Mouse (Mus musculus) lung, embryonic 16.5 days (tissue): Measurements from ENCODE around the gene Ntf5. TPM values are rescaled to one million over a fixed set of nuclear protein-coding genes. Genes with fewer than 3 reads are reported as not detected.

Experiments used
- ATAC-seq: fragments of 200-750 bp; cut with Nextera tagmentation; 2 replicates; pipeline ENCODE4 v1.8.0; 2017; ENCODE audit warnings: low read depth, mild to moderate bottlenecking, moderate library complexity
- H3K27ac ChIP-seq: fragments of 300-500 bp; sonication (generic); 2 replicates; pipeline ENCODE4 v1.5.1; 2014; ENCODE audit warnings: mild to moderate bottlenecking, control low read depth, low read length
- H3K27me3 ChIP-seq: fragments of 300-500 bp; sonication (generic); 2 replicates; pipeline ENCODE4 v1.6.1; 2014; ENCODE audit warnings: low read depth, low read length, mixed read lengths; ENCODE audit not compliant: control insufficient read depth, insufficient read depth
- H3K36me3 ChIP-seq: fragments of 300-500 bp; sonication (generic); 2 replicates; pipeline ENCODE4 v1.6.1; 2014; ENCODE audit warnings: low read length; ENCODE audit not compliant: control insufficient read depth, insufficient read depth
- H3K4me1 ChIP-seq: fragments of 300-500 bp; sonication (generic); replicated peaks from 2 replicates; pipeline ENCODE4 v1.6.1; 2014; ENCODE audit warnings: low read length, mixed read lengths; ENCODE audit not compliant: control insufficient read depth, insufficient read depth
- H3K4me2 ChIP-seq: fragments of 300-500 bp; sonication (generic); 2 replicates; pipeline ENCODE4 v1.6.1; 2014; ENCODE audit warnings: low read depth, low read length, control low read depth
- H3K4me3 ChIP-seq: fragments of 300-500 bp; sonication (generic); 2 replicates; pipeline ENCODE4 v1.5.1; 2014; ENCODE audit warnings: mild to moderate bottlenecking, low read length, control low read depth
- H3K9ac ChIP-seq: fragments of 300-500 bp; sonication (generic); 2 replicates; pipeline ENCODE4 v1.6.1; 2014; ENCODE audit warnings: low read length, control low read depth
- H3K9me3 ChIP-seq: fragments of 300-500 bp; sonication (generic); 2 replicates; pipeline ENCODE4 v1.6.1; 2016; ENCODE audit warnings: low read length; ENCODE audit not compliant: control insufficient read depth
- WGBS: fragments of 180-500 bp; shearing (Covaris S2); extraction: QIAGEN DNeasy Blood & Tissue Kit; methylation state at CpG from one replicate; pipeline ENCODE4 v1.1.7; 2014; 5-methylcytosine and 5-hydroxymethylcytosine counted together
- polyA plus RNA-seq: library from polyadenylated mRNA; unstranded; fragments of >200 nt; fragmentation: Nextera tagmentation; extraction: Ambion mirVana; gene quantifications from 2 replicates; pipeline ENCODE4 v1.2.1, GENCODE M21; 2015

Gene Ntf5
- polyA plus RNA-seq, 1 experiment from 2014 or later, result 3.2 TPM

DNA sequence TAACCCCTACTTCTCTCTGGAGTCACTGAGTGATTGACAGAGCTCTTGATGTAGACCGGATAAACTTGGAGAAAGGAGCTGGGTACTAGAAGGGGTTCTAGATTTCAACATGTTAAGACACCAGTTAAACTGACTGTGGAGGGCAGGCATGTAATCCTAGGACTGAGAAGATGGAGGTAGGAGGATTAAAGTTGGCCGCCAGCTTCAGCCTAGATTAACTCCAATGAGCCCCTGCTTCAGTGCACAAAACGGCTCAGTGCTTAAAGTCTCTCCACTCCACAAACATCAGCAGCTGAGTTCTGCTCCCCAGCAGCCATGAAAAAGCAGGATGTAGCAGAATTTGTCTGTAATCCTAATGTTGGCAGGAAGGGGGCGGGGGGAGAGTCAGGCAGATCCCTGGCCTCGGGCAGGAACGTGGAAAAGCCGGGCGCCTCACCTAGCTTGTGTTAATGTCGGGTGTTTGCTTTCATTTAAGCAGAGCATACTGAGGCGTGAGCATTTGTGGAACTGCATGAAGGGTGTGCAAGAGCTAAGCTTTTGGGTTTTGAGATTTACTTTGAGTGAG lies 11.9 kb upstream of the Ntf5 start:
- WGBS, result 54% methylated on average over 10 of the region's 10 CpGs

DNA sequence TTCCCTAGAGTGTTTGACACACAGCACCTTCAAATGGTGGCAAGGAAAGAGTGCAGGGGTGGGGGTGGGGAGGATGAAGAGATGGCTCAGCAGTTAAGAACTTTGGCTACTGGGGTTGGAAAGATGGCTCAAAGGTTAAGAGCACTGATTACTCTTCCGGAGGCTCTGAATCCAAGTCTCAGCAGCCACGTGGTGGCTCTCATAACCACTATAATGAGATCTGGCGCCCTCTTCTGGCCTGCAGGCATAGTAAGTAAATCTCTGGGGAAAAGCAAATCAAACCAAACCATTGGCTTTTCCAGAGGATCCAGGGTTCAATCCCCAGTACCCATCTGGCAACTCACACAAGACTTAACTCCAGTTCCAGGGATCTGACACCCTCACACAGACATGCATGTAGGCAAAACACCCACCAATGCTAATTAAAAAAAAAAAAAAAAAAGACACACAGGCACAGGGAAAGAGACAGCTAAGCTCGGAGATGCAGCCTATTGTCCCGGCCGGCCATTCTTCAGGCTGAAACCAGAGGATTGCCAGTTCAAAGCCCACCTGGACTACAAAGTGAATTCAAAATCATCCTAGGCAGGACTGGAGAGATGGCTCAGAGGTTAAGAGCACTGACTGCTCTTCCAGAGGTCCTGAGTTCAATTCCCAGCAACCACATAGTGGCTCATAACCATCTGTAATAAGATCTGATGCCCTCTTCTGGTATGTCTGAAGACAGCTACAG lies 9.8 kb upstream of the Ntf5 start:
- ATAC-seq, result no peak

More for the DNA sequence above, 11.9 kb upstream of the Ntf5 start:
- H3K4me2 ChIP-seq, result no peak overlapping the region
- H3K4me3 ChIP-seq, result no peak overlapping the region
- ATAC-seq, result no peak
- H3K27ac ChIP-seq, result no peak overlapping the region
- H3K9ac ChIP-seq, result no peak overlapping the region
- H3K9me3 ChIP-seq, result no peaks in the 10 kb centered on the region
- H3K27me3 ChIP-seq, result peaks cover 15% of the 10 kb centered on the region
- peaks cover 9% of the 10 kb centered on the region for H3K4me1 ChIP-seq
- H3K36me3 ChIP-seq, result no peaks in the 10 kb centered on the region

DNA sequence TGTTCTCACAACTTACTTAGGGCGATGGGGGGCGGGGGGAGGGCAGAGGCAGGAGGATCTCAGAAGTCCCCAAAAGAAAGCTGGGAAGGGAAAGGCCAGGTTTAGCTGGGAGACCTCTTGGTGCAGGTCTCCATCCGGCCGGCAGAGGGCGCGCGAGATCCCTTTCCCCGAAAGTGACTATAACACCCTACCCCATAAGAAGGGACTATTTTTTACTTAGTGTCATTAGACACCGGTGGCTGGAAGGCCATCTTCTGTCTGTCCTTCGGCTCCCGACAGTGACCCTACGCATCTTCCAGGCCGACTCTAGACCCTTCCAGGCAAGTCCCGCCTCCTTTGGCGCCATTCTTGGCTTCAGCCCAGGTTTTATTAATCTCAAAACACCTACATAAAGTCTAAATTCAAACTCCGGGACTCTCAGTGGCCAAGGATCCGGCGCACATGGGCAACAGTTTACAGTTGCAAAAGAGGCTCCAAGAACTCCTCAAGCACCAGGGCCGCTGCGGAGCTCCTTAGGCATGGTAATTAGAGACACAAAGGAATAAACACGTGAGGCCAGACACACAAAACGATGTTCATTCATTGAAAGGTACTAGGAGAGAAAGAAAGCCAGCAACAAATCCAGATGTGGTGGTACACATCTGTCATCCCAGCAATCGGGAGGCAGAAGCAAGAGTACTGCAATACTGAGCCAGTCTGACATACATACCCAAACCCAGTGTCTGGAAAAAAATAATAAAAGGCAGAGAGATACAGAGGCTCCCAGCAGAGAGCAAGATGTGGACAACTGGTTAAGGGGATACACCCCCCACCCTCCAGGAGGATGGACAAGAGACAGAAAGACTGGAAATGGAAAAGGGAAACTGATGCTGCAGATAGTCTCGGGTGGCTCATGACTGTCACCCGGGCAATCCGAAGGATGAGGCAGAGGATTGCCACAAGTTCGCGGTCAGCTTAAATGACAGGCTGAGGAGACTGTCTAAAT lies 8.1 kb upstream of the Ntf5 start, which contains the start of gene Kcna7:
Gene Kcna7, plus strand, starts transcription at position 563 of the 985 bp plus-strand sequence.
- peaks cover 51% of the 10 kb centered on the region for H3K27me3 ChIP-seq
- no peaks in the 10 kb centered on the region for H3K9me3 ChIP-seq
- H3K9ac ChIP-seq, result peak within 1 kb of the TSS; percentile 55
- H3K4me3 ChIP-seq, result peak within 1 kb of the TSS; percentile 49
- 8% methylated on average over 28 of the region's 28 CpGs for WGBS
- H3K4me1 ChIP-seq, result peaks cover 12% of the 10 kb centered on the region
- no peak within 1 kb of the TSS for H3K27ac ChIP-seq
- peak; percentile 47; the same call in 1 of the 2 replicates for ATAC-seq
- peak within 1 kb of the TSS; percentile 71 for H3K4me2 ChIP-seq
- no peaks in the 10 kb centered on the region for H3K36me3 ChIP-seq

More for the DNA sequence above, 9.8 kb upstream of the Ntf5 start:
- Histone ChIP-seq H3K27ac (no peak overlapping the region), H3K36me3 (no peaks in the 10 kb centered on the region), H3K27me3 (peaks cover 36% of the 10 kb centered on the region), H3K4me3 (no peak overlapping the region), H3K4me1 (peaks cover 12% of the 10 kb centered on the region), H3K9ac (no peak overlapping the region), H3K4me2 (no peak overlapping the region), H3K9me3 (no peaks in the 10 kb centered on the region)
- WGBS, result 46% methylated on average over 6 of the region's 6 CpGs

DNA sequence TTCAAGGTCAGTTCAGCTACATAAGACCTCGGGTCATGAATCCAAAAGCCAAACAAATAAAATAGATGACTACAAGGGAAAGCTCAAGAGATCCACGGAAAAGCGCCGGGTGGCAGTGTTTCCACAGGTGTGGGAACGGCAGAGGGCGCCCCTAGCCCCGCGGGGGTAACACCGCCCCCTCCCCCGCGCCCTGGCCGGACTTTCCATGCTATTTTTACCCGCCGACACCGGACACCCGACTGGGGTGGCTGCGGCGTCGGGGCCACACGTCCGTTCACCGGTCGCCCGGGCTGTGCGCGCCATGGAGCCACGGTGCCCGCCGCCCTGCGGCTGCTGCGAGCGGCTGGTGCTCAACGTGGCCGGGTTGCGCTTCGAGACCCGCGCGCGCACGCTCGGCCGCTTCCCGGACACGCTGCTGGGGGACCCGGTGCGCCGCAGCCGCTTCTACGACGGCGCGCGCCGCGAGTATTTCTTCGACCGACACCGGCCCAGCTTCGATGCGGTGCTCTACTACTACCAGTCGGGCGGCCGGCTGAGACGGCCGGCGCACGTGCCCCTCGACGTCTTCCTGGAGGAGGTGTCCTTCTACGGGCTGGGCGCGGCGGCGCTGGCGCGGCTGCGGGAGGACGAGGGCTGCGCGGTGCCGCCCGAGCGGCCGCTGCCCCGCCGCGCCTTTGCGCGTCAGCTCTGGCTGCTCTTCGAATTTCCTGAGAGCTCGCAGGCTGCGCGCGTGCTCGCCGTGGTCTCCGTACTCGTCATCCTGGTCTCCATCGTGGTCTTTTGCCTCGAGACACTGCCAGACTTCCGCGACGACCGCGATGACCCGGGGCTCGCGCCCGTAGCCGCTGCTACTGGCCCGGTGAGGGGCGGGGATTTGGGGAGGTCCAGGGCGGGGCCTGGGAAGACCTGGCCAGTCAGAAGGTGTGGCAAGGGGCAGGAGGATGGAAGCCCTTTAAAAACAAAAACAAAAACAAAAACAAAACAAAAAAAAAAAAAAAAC lies 7.0 kb upstream of the Ntf5 start:
- peak overlapping the region; percentile 71 for H3K4me2 ChIP-seq
- peak overlapping the region; percentile 55 for H3K9ac ChIP-seq
- H3K27me3 ChIP-seq, result peaks cover 60% of the 10 kb centered on the region
- H3K36me3 ChIP-seq, result no peaks in the 10 kb centered on the region
- H3K4me1 ChIP-seq, result peaks cover 12% of the 10 kb centered on the region
- peak; percentile 37; the same call in 1 of the 2 replicates for ATAC-seq
- WGBS, result under 1% methylated on average over 114 of the region's 114 CpGs
- no peak overlapping the region for H3K27ac ChIP-seq
- H3K9me3 ChIP-seq, result no peaks in the 10 kb centered on the region
- peak overlapping the region; percentile 49 for H3K4me3 ChIP-seq

DNA sequence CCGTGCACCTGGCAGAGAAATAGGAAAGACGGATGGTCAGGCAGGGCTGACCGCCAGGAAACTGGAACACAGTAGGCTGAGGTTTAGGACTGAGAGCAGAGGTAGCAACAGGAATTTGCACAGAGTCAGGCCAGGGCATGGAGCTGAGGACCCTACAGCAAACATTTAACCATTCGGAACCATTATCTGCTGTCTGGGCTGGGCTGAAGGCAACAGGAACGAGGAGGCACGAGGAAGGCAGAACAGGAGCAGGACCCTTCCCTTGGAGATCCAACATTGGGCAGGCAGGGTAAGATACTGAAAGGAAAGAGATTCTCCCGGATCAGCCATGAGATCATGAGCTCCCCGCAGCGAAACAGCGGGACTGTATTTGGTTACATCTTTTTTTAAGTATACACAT lies 5.7 kb upstream of the Ntf5 start:
- peaks cover 68% of the 10 kb centered on the region for H3K27me3 ChIP-seq
- 78% methylated on average over 10 of the region's 10 CpGs for WGBS
- no peak overlapping the region for H3K4me2 ChIP-seq
- H3K4me3 ChIP-seq, result no peak overlapping the region
- no peak overlapping the region for H3K27ac ChIP-seq
- H3K4me1 ChIP-seq, result peaks cover 12% of the 10 kb centered on the region
- ATAC-seq, result no peak
- no peaks in the 10 kb centered on the region for H3K9me3 ChIP-seq
- H3K9ac ChIP-seq, result no peak overlapping the region
- H3K36me3 ChIP-seq, result no peaks in the 10 kb centered on the region

DNA sequence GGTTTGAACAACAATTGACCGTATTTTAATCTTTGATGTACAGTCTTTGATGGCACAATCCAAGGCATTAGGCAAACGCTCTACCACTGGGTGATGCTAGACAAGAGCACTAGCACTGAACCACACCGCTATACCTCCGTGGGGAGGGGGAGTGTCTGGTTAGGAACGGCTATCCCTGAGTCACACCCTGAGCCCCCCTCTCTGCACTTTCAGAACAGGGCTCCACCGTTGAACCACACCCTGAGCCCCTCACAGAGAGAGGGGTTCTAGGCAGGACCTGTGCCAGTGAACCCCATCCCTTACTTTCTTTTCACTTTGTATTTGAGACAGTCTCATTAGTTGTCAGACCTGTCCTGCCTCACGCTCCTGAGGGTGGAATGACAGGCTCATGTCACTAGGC lies 5.1 kb upstream of the Ntf5 start:
- Histone ChIP-seq H3K9ac (no peak overlapping the region), H3K9me3 (no peaks in the 10 kb centered on the region), H3K4me1 (peaks cover 16% of the 10 kb centered on the region), H3K27ac (no peak overlapping the region), H3K4me2 (no peak overlapping the region), H3K27me3 (peaks cover 68% of the 10 kb centered on the region), H3K36me3 (no peaks in the 10 kb centered on the region), H3K4me3 (no peak overlapping the region)
- no peak for ATAC-seq
- WGBS, result 62% methylated on average over 7 of the region's 7 CpGs

DNA sequence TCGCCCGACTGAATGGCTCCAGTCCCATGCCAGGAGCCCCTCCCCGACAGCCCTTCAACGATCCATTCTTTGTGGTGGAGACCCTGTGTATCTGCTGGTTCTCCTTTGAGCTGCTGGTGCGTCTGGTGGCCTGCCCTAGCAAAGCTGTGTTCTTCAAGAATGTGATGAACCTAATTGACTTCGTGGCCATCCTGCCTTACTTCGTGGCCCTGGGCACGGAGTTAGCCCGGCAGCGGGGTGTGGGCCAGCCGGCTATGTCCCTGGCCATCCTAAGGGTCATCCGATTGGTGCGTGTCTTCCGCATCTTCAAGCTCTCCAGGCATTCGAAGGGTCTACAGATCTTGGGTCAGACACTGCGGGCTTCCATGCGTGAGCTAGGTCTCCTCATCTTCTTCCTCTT lies 4.5 kb upstream of the Ntf5 start:
- Histone ChIP-seq H3K27me3 (peaks cover 74% of the 10 kb centered on the region), H3K4me1 (peaks cover 19% of the 10 kb centered on the region), H3K4me3 (no peak overlapping the region), H3K36me3 (no peaks in the 10 kb centered on the region), H3K4me2 (no peak overlapping the region), H3K9ac (no peak overlapping the region), H3K27ac (no peak overlapping the region), H3K9me3 (no peaks in the 10 kb centered on the region)
- ATAC-seq, result no peak
- 82% methylated on average over 17 of the region's 17 CpGs for WGBS

DNA sequence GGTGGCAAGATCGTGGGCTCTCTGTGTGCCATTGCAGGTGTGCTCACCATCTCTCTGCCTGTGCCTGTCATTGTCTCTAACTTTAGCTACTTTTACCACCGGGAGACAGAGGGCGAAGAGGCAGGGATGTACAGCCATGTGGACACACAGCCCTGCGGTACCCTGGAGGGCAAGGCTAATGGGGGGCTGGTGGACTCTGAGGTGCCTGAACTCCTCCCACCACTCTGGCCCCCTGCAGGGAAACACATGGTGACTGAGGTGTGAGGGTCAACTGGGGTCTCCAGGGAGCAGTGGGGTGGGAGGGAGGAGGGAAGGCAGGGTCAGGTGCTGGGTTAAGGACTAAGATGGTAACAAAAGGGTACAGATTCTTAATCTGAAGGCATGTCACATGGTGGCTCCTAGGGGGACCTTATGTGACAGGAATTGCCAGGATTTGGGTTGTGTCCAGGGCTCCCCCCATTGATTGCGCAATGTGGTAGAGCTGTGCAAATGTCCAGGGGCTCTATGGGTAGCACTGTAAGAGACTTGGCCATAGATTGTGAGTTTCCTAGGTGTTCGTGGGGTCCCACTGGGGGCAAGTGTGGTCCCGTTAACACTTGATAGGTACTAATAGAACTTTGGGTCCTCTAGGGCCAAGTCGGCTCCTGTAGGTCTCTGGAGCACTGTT lies 3.9 kb upstream of the Ntf5 start:
- no peak overlapping the region for H3K9ac ChIP-seq
- ATAC-seq, result no peak

More for the DNA sequence above, 3.9 kb upstream of the Ntf5 start:
- H3K27me3 ChIP-seq, result peaks cover 80% of the 10 kb centered on the region
- H3K4me2 ChIP-seq, result no peak overlapping the region
- H3K4me3 ChIP-seq, result no peak overlapping the region
- 79% methylated on average over 8 of the region's 8 CpGs for WGBS
- peaks cover 22% of the 10 kb centered on the region for H3K4me1 ChIP-seq
- H3K36me3 ChIP-seq, result no peaks in the 10 kb centered on the region
- no peaks in the 10 kb centered on the region for H3K9me3 ChIP-seq
- H3K27ac ChIP-seq, result no peak overlapping the region
